Mouse (Mus musculus) thymus, postnatal 10 days (tissue): ENCODE results near the gene Yod1.

Experiments used
- DNase-seq, 2 experiments: peaks; one replicate each; pipeline ENCODE4 v3.0.0; 2021; ENCODE audit warnings: low spot score in 2 of 2

Yod1 gene

GRCm38 (mm10) chr1:130717291-130717871, at the start of gene Yod1:
Gene Yod1, plus strand, starts transcription at chr1:130717327.
- DNase-seq: peak; percentile 83 to 91

- DNase-seq: no peak
These were observed 38.6 kb upstream of the Yod1 start for GRCm38 (mm10) chr1:130678551-130678950.

GRCm38 (mm10) chr1:130681075-130681474, 36.1 kb upstream of the Yod1 start:
- DNase-seq: no peak

GRCm38 (mm10) chr1:130681656-130682413, 35.3 kb upstream of the Yod1 start:
- no peak for DNase-seq

GRCm38 (mm10) chr1:130683905-130684304, 33.2 kb upstream of the Yod1 start:
- DNase-seq: no peak

- no peak for DNase-seq
These were observed 18.5 kb upstream of the Yod1 start for GRCm38 (mm10) chr1:130698601-130699000.

- DNase-seq: peak in 1 of 2 experiments; percentile 24
These were observed 17.0 kb upstream of the Yod1 start for GRCm38 (mm10) chr1:130699937-130700633.

GRCm38 (mm10) chr1:130701976-130702375, 15.2 kb upstream of the Yod1 start:
- DNase-seq: no peak

- DNase-seq: no peak
These were observed 13.5 kb upstream of the Yod1 start for GRCm38 (mm10) chr1:130703613-130704012.

GRCm38 (mm10) chr1:130710283-130711080, 6.6 kb upstream of the Yod1 start:
- DNase-seq: no peak

GRCm38 (mm10) chr1:130714046-130714445, 3.1 kb upstream of the Yod1 start:
- DNase-seq: no peak

GRCm38 (mm10) chr1:130715561-130716217, 1.4 kb upstream of the Yod1 start, which contains the start of gene Gm29427:
Gene Gm29427, minus strand, starts transcription at chr1:130715799.
- peak; percentile 95 to 97 for DNase-seq

- DNase-seq: no peak
These were observed 962 bp upstream of the Yod1 start for GRCm38 (mm10) chr1:130716218-130716512.

GRCm38 (mm10) chr1:130716513-130717290, 425 bp upstream of the Yod1 start:
- peak; percentile 22 to 26 for DNase-seq

GRCm38 (mm10) chr1:130724206-130724605, 7.1 kb downstream of the Yod1 start:
- DNase-seq: no peak

GRCm38 (mm10) chr1:130726396-130726795, 9.3 kb downstream of the Yod1 start:
- DNase-seq: no peak

- no peak for DNase-seq
These were observed 10.9 kb downstream of the Yod1 start for GRCm38 (mm10) chr1:130728070-130728469.

- DNase-seq: no peak
These were observed 11.6 kb downstream of the Yod1 start for GRCm38 (mm10) chr1:130728708-130729107.

GRCm38 (mm10) chr1:130729153-130729552, 12.0 kb downstream of the Yod1 start, which contains the start of gene Pfkfb2:
Gene Pfkfb2, minus strand, starts transcription at chr1:130729253.
- no peak for DNase-seq

- DNase-seq: no peak
These were observed 14.7 kb downstream of the Yod1 start, which contains the start of gene AA986860 for GRCm38 (mm10) chr1:130731741-130732337. Gene AA986860, plus strand, starts transcription at chr1:130731976.
